Mouse (Mus musculus): Measurements from ENCODE around the gene Cc2d1a. TPM values are rescaled to one million over a fixed set of nuclear protein-coding genes. Genes with fewer than 3 reads are reported as not detected.

Gene Cc2d1a
- polyA plus RNA-seq (2017; shearing (Covaris generic)) = 59.6 TPM

GRCm38 (mm10) chr8:84147769-84148530, at the start of gene Cc2d1a, which contains the start of gene 4930432K21Rik:
TSS of gene Cc2d1a (minus strand) at chr8:84147936.
TSS of gene 4930432K21Rik (plus strand) at chr8:84148025.

DNA sequence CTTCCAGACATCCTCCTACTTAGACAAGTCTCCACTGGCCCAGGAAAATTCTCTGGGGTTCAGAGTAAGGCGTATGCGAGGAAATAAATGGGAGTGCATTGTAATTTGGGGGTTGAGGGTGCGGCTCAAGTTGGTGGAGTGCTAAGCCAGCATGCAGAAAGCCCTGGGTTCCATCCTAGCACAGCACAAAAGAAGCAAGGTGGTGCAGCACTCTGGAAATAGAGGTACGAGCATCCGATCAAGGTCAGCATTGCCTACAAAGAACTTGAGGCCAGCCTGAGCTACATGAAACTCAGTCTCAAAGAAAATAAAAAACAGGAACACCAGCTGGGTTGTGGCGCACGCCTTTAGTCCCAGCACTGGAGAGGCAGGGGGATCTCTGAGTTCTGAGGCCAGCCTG, 37.4 kb upstream of the Cc2d1a start, which contains the start of gene Nanos3:
TSS of gene Nanos3 (minus strand) at position 101 of the 400 bp plus-strand sequence.

GRCm38 (mm10) chr8:84125656-84126055, 22.1 kb downstream of the Cc2d1a start, which contains the start of gene Podnl1:
TSS of gene Podnl1 (plus strand) at chr8:84125989.

DNA sequence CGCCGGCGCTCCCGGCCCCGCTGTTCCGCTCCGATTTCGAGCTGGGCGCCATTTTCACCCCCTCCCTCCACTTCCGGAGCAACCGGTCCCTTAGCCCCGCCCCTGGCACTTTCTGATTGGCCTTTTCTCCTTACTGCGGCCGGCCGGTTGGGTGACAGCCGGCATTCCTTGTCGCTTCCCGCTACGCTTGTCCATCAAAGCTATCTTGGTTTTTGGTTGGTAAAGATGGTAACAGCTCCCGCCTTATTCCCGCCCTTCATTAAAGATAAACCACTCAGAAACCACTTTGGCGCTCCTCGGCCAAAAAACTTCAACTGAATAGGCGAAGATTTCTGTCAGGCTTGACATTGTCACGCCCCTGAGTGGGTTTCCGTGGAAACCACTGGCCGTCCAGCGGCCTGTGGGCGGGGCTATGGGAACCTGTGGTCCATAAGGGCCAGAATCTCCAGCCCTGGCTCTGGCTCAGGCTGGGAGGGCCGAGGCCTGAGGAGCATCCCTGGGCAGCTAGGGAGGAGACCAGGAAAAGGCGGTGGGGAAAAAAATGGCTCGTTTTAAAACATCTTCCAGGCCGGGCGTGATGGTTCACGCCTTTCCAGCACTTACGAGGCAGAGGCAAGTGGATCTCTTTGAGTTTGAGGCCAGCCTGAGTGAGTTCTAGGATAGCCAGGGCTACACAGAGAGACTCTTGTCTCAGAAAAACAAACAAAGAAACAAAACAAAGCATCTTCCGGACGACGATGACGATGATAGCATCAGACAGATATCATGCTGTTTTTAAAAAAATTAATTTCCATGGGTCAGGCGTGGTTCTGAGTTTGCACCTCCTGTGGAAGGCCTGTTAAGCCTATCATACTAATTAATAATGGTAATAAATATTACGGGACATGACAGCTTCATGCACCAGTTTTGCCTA, 42.8 kb downstream of the Cc2d1a start, which contains the start of gene Dcaf15:
TSS of gene Dcaf15 (minus strand) at position 72 of the 913 bp plus-strand sequence.

Other genes starting within 250 kb of the Cc2d1a start
- 4.2 TPM for gene Adgrl1, start 247.8 kb downstream of the Cc2d1a start, polyA plus RNA-seq (2017; shearing (Covaris generic))
- 0.37 TPM for gene Gm10644, start 192.7 kb downstream of the Cc2d1a start, polyA plus RNA-seq (2017; shearing (Covaris generic))
- 18.7 TPM for gene Asf1b, start 192.4 kb downstream of the Cc2d1a start, polyA plus RNA-seq (2017; shearing (Covaris generic))
- 2.1 TPM for gene Prkaca, start 174.9 kb downstream of the Cc2d1a start, polyA plus RNA-seq (2017; shearing (Covaris generic))
- gene Samd1, start 150.3 kb downstream of the Cc2d1a start, polyA plus RNA-seq (2017; shearing (Covaris generic)) = 2.9 TPM
- gene 1700067K01Rik, start 146.4 kb downstream of the Cc2d1a start, polyA plus RNA-seq (2017; shearing (Covaris generic)) = 0.82 TPM
- 0.38 TPM for gene 2210011C24Rik, start 135.8 kb downstream of the Cc2d1a start, polyA plus RNA-seq (2017; shearing (Covaris generic))
- 4.0 TPM for gene Palm3, start 126.5 kb downstream of the Cc2d1a start, polyA plus RNA-seq (2017; shearing (Covaris generic))
- gene Il27ra, start 105.3 kb downstream of the Cc2d1a start, polyA plus RNA-seq (2017; shearing (Covaris generic)) = 415 TPM
- gene Rln3, start 102.9 kb downstream of the Cc2d1a start, polyA plus RNA-seq (2017; shearing (Covaris generic)) = 132 TPM
- 0.98 TPM for gene Gm10643, start 82.8 kb downstream of the Cc2d1a start, polyA plus RNA-seq (2017; shearing (Covaris generic))
- gene Rfx1, start 81.1 kb downstream of the Cc2d1a start, polyA plus RNA-seq (2017; shearing (Covaris generic)) = 28.6 TPM
- gene Dcaf15, start 43.2 kb downstream of the Cc2d1a start, polyA plus RNA-seq (2017; shearing (Covaris generic)) = 30.2 TPM
- gene Podnl1, start 21.9 kb downstream of the Cc2d1a start, polyA plus RNA-seq (2017; shearing (Covaris generic)) = 9.3 TPM
- gene 4930432K21Rik, start 89 bp upstream of the Cc2d1a start, polyA plus RNA-seq (2017; shearing (Covaris generic)) = 3.3 TPM
- gene Nanos3, start 37.3 kb upstream of the Cc2d1a start, polyA plus RNA-seq (2017; shearing (Covaris generic)) = not detected
- 3.4 TPM for gene Zswim4, start 89.1 kb upstream of the Cc2d1a start, polyA plus RNA-seq (2017; shearing (Covaris generic))
- 327 TPM for gene D8Ertd738e, start 101.8 kb upstream of the Cc2d1a start, polyA plus RNA-seq (2017; shearing (Covaris generic))
- 17.2 TPM for gene Mri1, start 109.4 kb upstream of the Cc2d1a start, polyA plus RNA-seq (2017; shearing (Covaris generic))
- 42.3 TPM for gene Ccdc130, start 122.4 kb upstream of the Cc2d1a start, polyA plus RNA-seq (2017; shearing (Covaris generic))
- 6.6 TPM for gene Cacna1a, start 240.5 kb upstream of the Cc2d1a start, polyA plus RNA-seq (2017; shearing (Covaris generic))

All from CD4-positive, CD25-positive, alpha-beta regulatory T cell, adult 9 weeks (primary cell).